In the genomic region with DNA sequence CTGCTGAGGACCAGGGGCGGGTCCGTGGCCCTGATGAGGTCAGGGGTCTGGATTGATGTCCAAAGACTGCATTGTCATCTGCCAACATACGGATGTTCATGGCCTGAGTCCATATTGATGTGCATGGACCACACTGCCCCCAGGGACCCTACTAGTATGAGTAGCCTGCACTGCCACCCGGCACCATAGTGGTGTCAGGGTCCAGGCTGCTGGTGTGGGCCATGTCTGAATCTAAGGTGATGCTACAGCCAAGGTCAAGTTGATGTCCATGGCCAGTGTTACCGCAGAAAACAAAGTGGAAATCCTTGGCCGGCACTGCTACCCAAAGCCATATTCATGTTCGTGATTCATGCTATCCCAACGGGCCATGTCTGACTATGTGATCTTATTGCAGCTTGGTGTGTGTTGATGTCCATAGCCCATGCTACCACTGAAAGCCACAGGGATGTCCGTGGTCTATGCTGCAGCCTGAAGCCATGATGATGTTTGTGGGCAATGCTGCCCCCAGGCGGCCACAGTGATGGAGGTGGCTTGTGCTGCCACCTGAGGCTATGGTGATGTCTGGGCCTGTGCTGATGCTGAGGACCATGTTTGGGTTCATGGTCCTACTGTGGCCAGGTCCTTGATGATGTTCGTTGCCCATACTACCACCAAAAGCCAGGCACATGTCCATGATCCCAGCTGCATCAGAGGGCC, we compare ENCODE assay signal across 11 mouse cellular contexts.
A peak's percentile ranks its signal among the peaks of the same experiment; 100 is the strongest.
DNase-seq lines count a peak whose midpoint lies in the region; ATAC-seq and TF ChIP-seq lines count a peak whose summit lies in the region.
"Had no signal": no experiment of that assay in that cellular context is flagged by ENCODE, and none has a peak within 500 bp of the region (broad histone marks: within the 10 kb centered on the region; RNA-seq: fewer than 3 reads in every experiment).

No protein-coding gene starts in this region.

- H3K4me3 ChIP-seq in hindbrain, embryonic 10.5 days, result no peak overlapping the region
- H3K4me3 ChIP-seq in hindbrain, embryonic 12.5 days, result no peak overlapping the region
- no peak overlapping the region for H3K4me3 ChIP-seq in testis, adult 2 months (ENCODE audit: control insufficient read depth, low read depth, low read length)
- no peak overlapping the region for H3K4me3 ChIP-seq in stomach, postnatal 0 days (ENCODE audit: low read depth, low read length)
- H3K4me3 ChIP-seq: heart, embryonic 10.5 days had no signal

- TF ChIP-seq CTCF in testis, adult 2 months (IDR thresholded peaks at IDR 0.05; ENCODE audit: control insufficient read depth, insufficient read depth, insufficient replicate concordance, low read depth, low read length), result peak; percentile 51; the same call in 1 of the 2 replicates
- TF ChIP-seq CTCF in stomach, postnatal 0 days (IDR thresholded peaks at IDR 0.05; ENCODE audit: low read depth), result peak; percentile 50

- H3K27ac ChIP-seq in hindbrain, embryonic 10.5 days, result no peak overlapping the region
- H3K27ac ChIP-seq in hindbrain, embryonic 12.5 days, result no peak overlapping the region
- no peak overlapping the region for H3K27ac ChIP-seq in testis, adult 2 months (ENCODE audit: control insufficient read depth, insufficient read depth, low read depth, low read length)
- no peak overlapping the region for H3K27ac ChIP-seq in stomach, postnatal 0 days (replicated peaks)
- H3K27ac ChIP-seq: heart, embryonic 10.5 days; macrophage had no signal

- no peak for TF ChIP-seq POLR2A in testis, adult 2 months (IDR thresholded peaks at IDR 0.05; ENCODE audit: control insufficient read depth, low read depth, low read length)

- H3K9ac ChIP-seq in hindbrain, embryonic 12.5 days, result no peak overlapping the region
- H3K9ac ChIP-seq in stomach, postnatal 0 days (ENCODE audit: low read length), result no peak overlapping the region

- no peaks in the 10 kb centered on the region for H3K9me3 ChIP-seq in hindbrain, embryonic 10.5 days
- no peaks in the 10 kb centered on the region for H3K9me3 ChIP-seq in hindbrain, embryonic 12.5 days (replicated peaks)
- no peaks in the 10 kb centered on the region for H3K9me3 ChIP-seq in stomach, postnatal 0 days (ENCODE audit: control insufficient read depth, low read length)
- H3K9me3 ChIP-seq: heart, embryonic 10.5 days had no signal

- DNase-seq in hindbrain, embryonic 10.5 days (ENCODE audit: low spot score), result peak; percentile 4
- DNase-seq in testis, postnatal 14 days (ENCODE audit: low spot score), result no peak
- peak; percentile 14 for DNase-seq in stomach, postnatal 0 days (ENCODE audit: low spot score)
- no peak for DNase-seq in layer of hippocampus, postnatal 14 days (ENCODE audit: low spot score in 2 of 2)
- DNase-seq: right cerebral cortex, adult 18-20 months had no signal

- no peak overlapping the region for H3K4me2 ChIP-seq in hindbrain, embryonic 12.5 days (replicated peaks)
- no peak overlapping the region for H3K4me2 ChIP-seq in stomach, postnatal 0 days (replicated peaks; ENCODE audit: low read depth)

- whole genome bisulfite sequencing in hindbrain, embryonic 10.5 days, result 80% methylated on average over 11 of the region's 11 CpGs
- WGBS in hindbrain, embryonic 12.5 days, result 79% methylated on average over 11 of the region's 11 CpGs
- WGBS in stomach, postnatal 0 days, result 81% methylated on average over 11 of the region's 11 CpGs

- ATAC-seq in hindbrain, embryonic 12.5 days (ENCODE audit: low FRiP score), result no peak
- peak; percentile 42 for ATAC-seq in granulocyte monocyte progenitor cell, adult 5-6 weeks (replicated peaks; ENCODE audit: poor library complexity, severe bottlenecking)
- ATAC-seq in stomach, postnatal 0 days (ENCODE audit: low FRiP score, low TSS enrichment), result no peak
- no peak for ATAC-seq in monocyte, adult 5-6 weeks (replicated peaks; ENCODE audit: insufficient number of reproducible peaks, low FRiP score, low TSS enrichment, poor library complexity, severe bottlenecking)

- H3K36me3 ChIP-seq in hindbrain, embryonic 10.5 days, result no peaks in the 10 kb centered on the region
- H3K36me3 ChIP-seq in hindbrain, embryonic 12.5 days, result no peaks in the 10 kb centered on the region
- H3K36me3 ChIP-seq in testis, adult 2 months (ENCODE audit: control insufficient read depth, insufficient read depth, low read length), result no peaks in the 10 kb centered on the region
- no peaks in the 10 kb centered on the region for H3K36me3 ChIP-seq in stomach, postnatal 0 days (ENCODE audit: control insufficient read depth, insufficient read depth, low read length)
- H3K36me3 ChIP-seq: heart, embryonic 10.5 days had no signal

- no peaks in the 10 kb centered on the region for H3K27me3 ChIP-seq in hindbrain, embryonic 10.5 days (ENCODE audit: insufficient read depth, poor library complexity, severe bottlenecking)
- no peaks in the 10 kb centered on the region for H3K27me3 ChIP-seq in hindbrain, embryonic 12.5 days
- no peaks in the 10 kb centered on the region for H3K27me3 ChIP-seq in testis, adult 2 months (ENCODE audit: control insufficient read depth, insufficient read depth, low read length)
- H3K27me3 ChIP-seq in stomach, postnatal 0 days (ENCODE audit: control insufficient read depth, insufficient read depth, low read length), result no peaks in the 10 kb centered on the region

- TF ChIP-seq EP300 in stomach, postnatal 0 days (optimal IDR thresholded peaks at IDR 0.05), result no peak

- H3K4me1 ChIP-seq in hindbrain, embryonic 10.5 days (replicated peaks), result no peaks in the 10 kb centered on the region
- no peaks in the 10 kb centered on the region for H3K4me1 ChIP-seq in hindbrain, embryonic 12.5 days
- no peaks in the 10 kb centered on the region for H3K4me1 ChIP-seq in testis, adult 2 months (ENCODE audit: control insufficient read depth, insufficient read depth, low read length)
- no peaks in the 10 kb centered on the region for H3K4me1 ChIP-seq in stomach, postnatal 0 days (replicated peaks; ENCODE audit: control insufficient read depth, insufficient read depth)
- H3K4me1 ChIP-seq: heart, embryonic 10.5 days had no signal

Comparison
In these comparisons a context has a peak if more than half of its experiments do, and no peak if none do; other contexts are left out.
1. DNase-seq: peak in hindbrain, embryonic 10.5 days (single experiment) and stomach, postnatal 0 days (single experiment); none in testis, postnatal 14 days (single experiment) and layer of hippocampus, postnatal 14 days (0 of 2).